Mouse (Mus musculus): ENCODE measurements around the gene Vmn1r68.

The Vmn1r68 gene

DNA sequence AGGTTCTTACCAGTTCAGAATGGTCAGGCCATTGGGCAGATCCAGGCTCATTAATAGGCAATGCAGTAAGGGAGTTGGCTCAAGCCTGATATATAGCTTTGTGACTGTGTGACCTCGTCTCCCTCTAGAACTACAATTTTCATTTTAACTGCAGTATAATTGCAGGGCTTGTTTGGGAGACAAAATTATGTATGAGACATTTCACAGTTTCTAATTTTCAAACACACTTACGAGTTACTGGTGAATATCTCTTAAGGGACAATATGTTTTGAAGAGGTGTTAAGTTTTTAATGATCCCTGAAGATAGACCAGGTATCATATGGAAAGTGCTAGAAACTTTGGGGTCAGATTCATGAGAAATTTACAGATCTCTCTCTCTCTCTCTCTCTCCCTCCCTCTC, at the start of gene Vmn1r68:
Gene Vmn1r68, minus strand, starts transcription at position 101 of the 400 bp plus-strand sequence.
- DNase-seq: no peak

DNA sequence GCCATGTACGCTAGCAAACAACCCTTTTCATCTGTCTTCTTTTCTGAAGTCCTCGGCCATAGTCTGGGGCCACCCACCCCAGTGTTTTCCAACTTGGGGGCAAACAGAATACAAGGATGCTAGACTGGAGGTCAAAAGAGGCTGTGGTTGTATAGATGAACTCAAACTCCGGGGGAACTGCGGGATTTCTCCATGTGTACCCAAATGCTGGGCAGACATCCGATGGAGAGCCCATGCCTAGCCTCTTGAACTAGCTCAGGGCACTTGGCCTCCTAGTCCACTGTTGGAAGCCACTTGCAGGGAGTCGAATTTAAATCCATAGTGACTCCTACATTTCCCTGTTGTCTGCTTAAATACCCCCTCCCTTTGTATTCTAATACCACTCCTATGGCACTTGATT, 62.7 kb downstream of the Vmn1r68 start:
- DNase-seq: no peak

DNA sequence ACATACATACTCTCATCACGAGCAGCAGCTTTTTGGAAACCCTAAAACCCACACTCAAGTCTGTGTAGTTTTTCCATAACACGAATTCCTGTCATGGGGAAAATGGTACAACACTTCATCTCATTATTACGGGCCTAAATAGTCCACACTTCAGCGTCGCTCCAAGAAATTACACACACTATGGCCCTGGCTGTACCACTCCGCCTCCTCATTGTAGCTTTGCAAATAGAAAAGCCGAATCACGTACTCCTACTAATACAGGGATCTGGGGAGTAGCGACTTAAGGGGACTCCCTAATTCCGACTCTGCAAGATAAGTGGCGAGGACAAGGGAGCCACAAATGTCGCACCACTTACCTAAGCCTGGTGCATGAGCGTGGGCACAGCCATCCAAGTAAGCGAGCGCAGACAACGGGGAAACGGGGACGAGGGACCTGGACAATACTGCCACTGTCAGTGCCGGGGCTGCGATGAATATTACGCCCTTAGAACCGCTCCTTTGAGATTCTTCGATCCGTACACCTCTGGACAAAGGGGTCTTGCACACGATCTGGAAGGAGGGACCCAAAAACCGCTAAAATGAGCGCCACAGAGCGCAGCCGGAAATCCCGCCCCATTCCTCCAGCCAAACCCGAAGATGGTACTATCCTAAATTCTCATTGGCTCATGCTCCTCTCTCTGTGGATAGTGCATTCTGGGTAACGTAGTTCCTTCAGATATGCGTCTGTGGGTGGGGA, 63.3 kb downstream of the Vmn1r68 start, which contains the start of gene Zik1:
Gene Zik1, minus strand, starts transcription at position 609 of the 736 bp plus-strand sequence.
- peak; percentile 71 for DNase-seq

DNA sequence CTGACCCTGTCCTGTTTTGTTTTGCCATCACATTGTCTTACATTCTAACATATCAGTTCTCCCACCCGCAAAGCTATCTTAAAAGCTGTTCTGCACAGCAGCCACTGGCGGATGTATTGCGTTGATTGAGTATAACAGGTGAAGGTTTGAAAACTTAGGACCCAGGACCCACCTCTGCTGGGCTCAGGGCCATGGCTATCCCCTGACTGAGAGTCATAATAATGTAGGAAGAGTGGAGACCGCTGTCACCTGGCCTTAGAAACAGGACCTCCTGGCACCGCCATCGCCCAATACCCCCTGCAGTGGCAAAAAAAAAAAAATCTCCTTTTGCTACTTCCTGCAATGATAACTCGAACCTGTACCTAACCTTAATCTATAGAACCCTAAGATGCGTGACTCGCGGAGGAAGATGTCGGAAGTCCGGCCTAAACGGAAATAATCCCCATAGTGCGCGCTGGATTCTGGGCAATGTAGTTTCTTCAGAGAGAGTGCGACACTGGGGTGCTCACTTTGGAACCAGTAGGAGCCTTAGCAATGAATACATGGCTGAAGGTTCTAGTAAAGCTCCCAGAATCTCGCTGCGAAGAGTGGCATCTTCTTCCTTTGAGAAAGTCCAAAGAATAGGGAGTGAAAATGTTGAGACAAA, 77.6 kb downstream of the Vmn1r68 start:
- DNase-seq: no peak

DNA sequence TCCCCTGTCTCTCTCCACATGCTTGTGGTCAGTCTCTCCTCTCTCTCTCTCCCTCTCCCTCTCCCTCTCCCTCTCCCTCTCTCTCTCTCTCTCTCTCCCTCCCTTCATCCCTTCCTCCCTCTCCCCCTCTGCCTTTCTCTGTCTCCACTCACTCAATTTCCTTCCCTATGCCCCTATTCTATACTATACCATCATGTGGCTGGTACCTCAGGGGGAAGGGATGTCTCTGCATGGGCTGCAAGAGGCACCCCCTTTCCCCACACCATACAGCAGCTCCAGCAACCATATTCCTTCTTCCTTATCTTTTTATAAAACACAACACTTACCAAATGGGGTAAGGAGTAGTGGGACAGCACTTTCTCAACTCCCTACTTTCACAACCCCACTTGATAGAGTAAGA, 78.5 kb downstream of the Vmn1r68 start:
- no peak for DNase-seq

DNA sequence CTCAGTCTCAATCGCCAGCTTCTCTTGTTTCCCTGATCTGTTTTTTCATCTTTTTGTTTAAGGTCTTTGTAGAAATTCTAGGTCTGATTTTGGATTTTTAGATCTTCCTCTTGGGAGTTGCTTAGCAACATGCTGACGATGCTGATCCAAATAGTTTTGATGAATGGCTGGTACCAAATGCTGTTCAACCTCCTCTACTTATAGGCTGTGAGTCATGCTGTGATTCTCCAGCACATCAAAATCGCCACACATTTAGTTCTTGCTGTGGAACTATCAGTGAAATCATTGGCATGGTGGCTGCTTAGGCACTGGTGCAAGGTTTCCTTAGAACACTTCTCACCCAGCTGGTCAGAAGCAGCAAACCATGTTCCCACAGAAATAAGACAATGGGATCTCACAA, 100.1 kb downstream of the Vmn1r68 start:
- DNase-seq: no peak

All from thymus, postnatal 14 days (tissue).